Comparison of ENCODE assay signal across 8 mouse cellular contexts in genomic region chr6:34384701-34385370, GRCm38 (mm10). TPM values are rescaled to one million over a fixed set of nuclear protein-coding genes. Genes with fewer than 3 reads are reported as not detected.
DNase-seq lines count a peak whose midpoint lies in the region; ATAC-seq and TF ChIP-seq lines count a peak whose summit lies in the region.

No protein-coding gene starts in this region.

- H3K9me3 ChIP-seq in liver, embryonic 12.5 days (replicated peaks) = no peaks in the 10 kb centered on the region
- H3K9me3 ChIP-seq in midbrain, postnatal 0 days (ENCODE audit: low read length) = no peaks in the 10 kb centered on the region

- peaks cover 24% of the 10 kb centered on the region for H3K4me1 ChIP-seq in liver, embryonic 12.5 days
- no peaks in the 10 kb centered on the region for H3K4me1 ChIP-seq in midbrain, postnatal 0 days (ENCODE audit: insufficient read depth, low read length)

- peak; percentile 74 for ATAC-seq in common myeloid progenitor, adult 5-6 weeks (replicated peaks; ENCODE audit: low read depth, poor library complexity, severe bottlenecking)
- peak; percentile 61; the same call in 1 of the 2 replicates for ATAC-seq in liver, embryonic 12.5 days
- ATAC-seq in midbrain, postnatal 0 days (ENCODE audit: low FRiP score) = no peak

- no peaks in the 10 kb centered on the region for H3K27me3 ChIP-seq in liver, embryonic 12.5 days (replicated peaks)
- no peaks in the 10 kb centered on the region for H3K27me3 ChIP-seq in midbrain, postnatal 0 days (ENCODE audit: insufficient read depth, low read length)

- peak overlapping the region; percentile 66 for H3K9ac ChIP-seq in liver, embryonic 12.5 days
- no peak overlapping the region for H3K9ac ChIP-seq in midbrain, postnatal 0 days (replicated peaks; ENCODE audit: low read length, poor library complexity, severe bottlenecking)

- intact Hi-C loops in gastrocnemius, postnatal 36 days (cut with DNase I) = no loop called here

- H3K4me3 ChIP-seq in liver, embryonic 12.5 days = peak overlapping the region; percentile 67
- H3K4me3 ChIP-seq in midbrain, postnatal 0 days (ENCODE audit: low read depth, low read length) = peak overlapping the region; percentile 34; the same call in 1 of the 2 replicates

- H3K27ac ChIP-seq in liver, embryonic 12.5 days = 0 out of 2 replicates have a peak overlapping the region, but pooled peaks have one; percentile 4
- peak overlapping the region; percentile 32; the same call in 1 of the 2 replicates for H3K27ac ChIP-seq in midbrain, postnatal 0 days (ENCODE audit: low read depth, low read length)

- H3K4me2 ChIP-seq in liver, embryonic 12.5 days = peak overlapping the region; percentile 91
- H3K4me2 ChIP-seq in midbrain, postnatal 0 days (ENCODE audit: low read depth, low read length, poor library complexity, severe bottlenecking) = peak overlapping the region; percentile 57

- peak; percentile 40 for DNase-seq in ovary, adult 18-20 months (ENCODE audit: low spot score)
- DNase-seq in ovary, postnatal 10 days (ENCODE audit: low spot score) = no peak
- peak; percentile 36 to 43 for DNase-seq in gastrocnemius, postnatal 36 days
- DNase-seq in hindlimb bud, embryonic 11.5 days (ENCODE audit: extremely low spot score, low read depth, low spot score) = peak; percentile 12
- no peak for DNase-seq in midbrain, postnatal 0 days (ENCODE audit: low spot score)
- peak; percentile 31 to 39 for DNase-seq in urinary bladder, adult 18-20 months (ENCODE audit: low spot score in 2 of 2)

- peaks cover 15% of the 10 kb centered on the region for H3K36me3 ChIP-seq in liver, embryonic 12.5 days
- H3K36me3 ChIP-seq in midbrain, postnatal 0 days (ENCODE audit: insufficient read depth, low read length) = no peaks in the 10 kb centered on the region

- WGBS in liver, embryonic 12.5 days (ENCODE audit: insufficient replicate concordance) = 1% methylated on average over 13 of the region's 13 CpGs
- WGBS in midbrain, postnatal 0 days = 5% methylated on average over 13 of the region's 13 CpGs

- TF ChIP-seq CTCF in midbrain, postnatal 0 days (IDR thresholded peaks at IDR 0.05) = no peak

RNA-seq across cellular contexts. Expression of gene Akr1b10, which starts 0.8 kb away (rescaled TPM):
- 36.4 and 38.6 TPM in 2 replicates for total RNA-seq in common myeloid progenitor, adult 5-6 weeks (2017)
- 10 to 100 TPM; 52.6 to 56.5 TPM for total RNA-seq in gastrocnemius, postnatal 36 days (2021)
- polyA plus RNA-seq in liver, embryonic 12.5 days (2016; fragmentation: Nextera tagmentation; extraction: Ambion mirVana) = 8.9 and 9.3 TPM in 2 replicates
- 9.5 and 13.8 TPM in 2 replicates for total RNA-seq in midbrain, postnatal 0 days (2014; rRNA removed)
- 15.0 and 15.4 TPM in 2 replicates for polyA plus RNA-seq in midbrain, postnatal 0 days (2015; fragmentation: Nextera tagmentation; extraction: Ambion mirVana)

RNA-seq across cellular contexts. Expression of gene Akr1b7, which starts 27.3 kb away (rescaled TPM):
- not detected in 2 replicates for total RNA-seq in common myeloid progenitor, adult 5-6 weeks (2017)
- not detected for total RNA-seq in gastrocnemius, postnatal 36 days (2021)
- polyA plus RNA-seq in liver, embryonic 12.5 days (2016; fragmentation: Nextera tagmentation; extraction: Ambion mirVana) = 1.4 and 2.0 TPM in 2 replicates
- not detected in 2 replicates for total RNA-seq in midbrain, postnatal 0 days (2014; rRNA removed)
- 0.20 TPM in 1 of 2 replicates, not detected in the other for polyA plus RNA-seq in midbrain, postnatal 0 days (2015; fragmentation: Nextera tagmentation; extraction: Ambion mirVana)

RNA-seq across cellular contexts. Expression of gene Akr1b8, which starts 30.9 kb away (rescaled TPM):
- not detected in 2 replicates for total RNA-seq in common myeloid progenitor, adult 5-6 weeks (2017)
- 1 to 10 TPM; 1.7 to 2.2 TPM for total RNA-seq in gastrocnemius, postnatal 36 days (2021)
- polyA plus RNA-seq in liver, embryonic 12.5 days (2016; fragmentation: Nextera tagmentation; extraction: Ambion mirVana) = 6.8 and 8.3 TPM in 2 replicates
- total RNA-seq in midbrain, postnatal 0 days (2014; rRNA removed) = 0.38 and 1.4 TPM in 2 replicates
- 2.0 and 2.2 TPM in 2 replicates for polyA plus RNA-seq in midbrain, postnatal 0 days (2015; fragmentation: Nextera tagmentation; extraction: Ambion mirVana)

Comparison
In these comparisons a context has a peak if more than half of its experiments do, and no peak if none do; other contexts are left out.
1. DNase-seq: peak in ovary, adult 18-20 months (single experiment), gastrocnemius, postnatal 36 days (2 of 2), hindlimb bud, embryonic 11.5 days (single experiment) and urinary bladder, adult 18-20 months (2 of 2); none in ovary, postnatal 10 days (single experiment) and midbrain, postnatal 0 days (single experiment).